Mouse (Mus musculus): ENCODE results near the gene Gpatch3. TPM values are rescaled to one million over a fixed set of nuclear protein-coding genes. Genes with fewer than 3 reads are reported as not detected.

Gpatch3 gene
- polyA plus RNA-seq (2017; shearing (Covaris generic)): 10 to 100 TPM in 1 of 2 experiments, 1 to 10 TPM in 1; 6.5 to 15.5 TPM

GRCm38 (mm10) chr4:133574070-133574842 lies at the start of gene Gpatch3:
Gpatch3 (plus strand) TSS chr4:133574745.

GRCm38 (mm10) chr4:133545272-133546231 lies 29.0 kb upstream of the Gpatch3 start, which contains the start of gene Nudc:
Nudc (minus strand) TSS chr4:133545996.

GRCm38 (mm10) chr4:133552768-133553447 lies 21.6 kb upstream of the Gpatch3 start, which contains the start of gene Nr0b2:
Nr0b2 (plus strand) TSS chr4:133553376.

GRCm38 (mm10) chr4:133584059-133584951 lies 9.8 kb downstream of the Gpatch3 start, which contains the start of gene Gpn2:
Gpn2 (plus strand) TSS chr4:133584362.

DNA sequence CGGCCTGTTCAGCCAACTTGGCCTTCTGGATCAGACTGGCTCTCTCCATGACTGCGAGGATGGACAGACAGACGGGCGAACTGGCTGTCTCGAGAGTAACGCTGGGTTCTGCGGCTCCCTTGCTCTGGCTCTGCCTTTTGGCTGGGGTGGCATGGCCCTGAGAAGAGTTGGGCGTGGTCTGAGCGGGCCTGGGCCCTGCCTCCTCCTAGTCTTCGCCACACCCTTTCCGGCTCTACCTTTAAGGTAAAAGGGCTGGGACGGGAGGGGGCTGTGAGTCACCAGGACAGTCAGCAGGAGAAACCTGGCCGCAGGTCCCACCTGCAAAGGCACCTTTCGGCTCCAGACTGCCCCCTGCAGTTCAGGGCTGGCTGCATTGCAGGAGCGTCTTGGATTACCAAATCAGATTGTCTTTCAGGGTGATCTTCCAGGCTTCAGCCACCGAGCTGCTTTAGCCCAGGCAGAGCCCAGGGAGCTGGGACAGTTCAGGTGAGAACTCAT lies 27.2 kb downstream of the Gpatch3 start, which contains the start of gene Sfn:
TSS of gene Sfn (minus strand) at position 448 of the 498 bp plus-strand sequence.

Other genes with a start within 250 kb of the Gpatch3 start
- 1 to 10 TPM; 4.8 to 7.6 TPM for gene Wdtc1, start 221.3 kb upstream of the Gpatch3 start, polyA plus RNA-seq (2017; shearing (Covaris generic))
- 10 to 100 TPM; 25.3 to 31.0 TPM for gene Slc9a1, start 205.0 kb upstream of the Gpatch3 start, polyA plus RNA-seq (2017; shearing (Covaris generic))
- gene Tent5b, start 94.6 kb upstream of the Gpatch3 start, polyA plus RNA-seq (2017; shearing (Covaris generic)): under 1 TPM in 1 of 2 experiments, not detected in 1; 0.13 TPM
- under 1 TPM; 0.24 to 0.99 TPM for gene Trnp1, start 76.2 kb upstream of the Gpatch3 start, polyA plus RNA-seq (2017; shearing (Covaris generic))
- 1 to 10 TPM in 1 of 2 experiments, under 1 TPM in 1; 0.87 to 2.0 TPM for gene Kdf1, start 55.8 kb upstream of the Gpatch3 start, polyA plus RNA-seq (2017; shearing (Covaris generic))
- 100 to 1,000 TPM; 131 to 139 TPM for gene Nudc, start 28.7 kb upstream of the Gpatch3 start, polyA plus RNA-seq (2017; shearing (Covaris generic))
- 1 to 10 TPM in 1 of 2 experiments, under 1 TPM in 1; 0.23 to 2.3 TPM for gene Nr0b2, start 21.4 kb upstream of the Gpatch3 start, polyA plus RNA-seq (2017; shearing (Covaris generic))
- gene Gpn2, start 9.6 kb downstream of the Gpatch3 start, polyA plus RNA-seq (2017; shearing (Covaris generic)): 10 to 100 TPM; 12.7 to 17.2 TPM
- 10 to 100 TPM; 14.9 to 17.3 TPM for gene Sfn, start 27.4 kb downstream of the Gpatch3 start, polyA plus RNA-seq (2017; shearing (Covaris generic))
- 100 to 1,000 TPM; 218 to 257 TPM for gene Zdhhc18, start 75.4 kb downstream of the Gpatch3 start, polyA plus RNA-seq (2017; shearing (Covaris generic))
- 10 to 100 TPM; 25.6 to 26.0 TPM for gene Pigv, start 97.9 kb downstream of the Gpatch3 start, polyA plus RNA-seq (2017; shearing (Covaris generic))
- 10 to 100 TPM; 45.5 to 47.1 TPM for gene Arid1a, start 182.0 kb downstream of the Gpatch3 start, polyA plus RNA-seq (2017; shearing (Covaris generic))